Mouse (Mus musculus) spleen, postnatal 4 days (tissue): ENCODE measurements at regions not wholly inside any gene's neighbourhood (a gene's known extent, or its start where the extent isn't known, plus 50 kb on each side); places are given as distances from the start of the nearest gene placed in this dataset.

Experiments used
- DNase-seq, 2 experiments: peaks; one replicate each; pipeline ENCODE4 v3.0.0; 2022; ENCODE audit warnings: low spot score in 2 of 2

GRCm38 (mm10) chr1:40907813-40908212 is 102.4 kb downstream of the Tmem182 start:
- no peak for DNase-seq

- DNase-seq, result no peak
Observed at GRCm38 (mm10) chr1:40913591-40913990, 108.2 kb downstream of the Tmem182 start.

GRCm38 (mm10) chr1:40924271-40924670 is 118.9 kb downstream of the Tmem182 start:
- no peak for DNase-seq

- DNase-seq, result no peak
Observed at GRCm38 (mm10) chr1:40924780-40925179, 119.4 kb downstream of the Tmem182 start.

- DNase-seq, result no peak
Observed at GRCm38 (mm10) chr1:40931374-40931773, 126.0 kb downstream of the Tmem182 start.

- DNase-seq, result no peak
Observed at GRCm38 (mm10) chr1:40936729-40937128, 131.3 kb downstream of the Tmem182 start.

- no peak for DNase-seq
Observed at GRCm38 (mm10) chr1:40942751-40943150, 137.3 kb downstream of the Tmem182 start.

GRCm38 (mm10) chr1:40943165-40943564 is 137.8 kb downstream of the Tmem182 start:
- no peak for DNase-seq

GRCm38 (mm10) chr1:40950641-40951040 is 145.2 kb downstream of the Tmem182 start:
- no peak for DNase-seq

- DNase-seq, result peak in 1 of 2 experiments; percentile 49
Observed at GRCm38 (mm10) chr1:40954720-40955163, 149.3 kb downstream of the Tmem182 start.

- no peak for DNase-seq
Observed at GRCm38 (mm10) chr1:40967768-40968504, 162.5 kb downstream of the Tmem182 start.

GRCm38 (mm10) chr1:40983762-40984161 is 178.4 kb downstream of the Tmem182 start:
- DNase-seq, result peak in 1 of 2 experiments; percentile 23

- DNase-seq, result no peak
Observed at GRCm38 (mm10) chr1:40993327-40993726, 187.9 kb downstream of the Tmem182 start.

- DNase-seq, result no peak
Observed at GRCm38 (mm10) chr1:41001154-41001949, 196.0 kb downstream of the Tmem182 start.

GRCm38 (mm10) chr1:41002006-41002405 is 196.6 kb downstream of the Tmem182 start:
- DNase-seq, result no peak

GRCm38 (mm10) chr1:41026943-41027342 is 221.5 kb downstream of the Tmem182 start:
- DNase-seq, result no peak

GRCm38 (mm10) chr1:41027540-41027978 is 222.2 kb downstream of the Tmem182 start:
- no peak for DNase-seq

GRCm38 (mm10) chr1:41028021-41028420 is 222.6 kb downstream of the Tmem182 start:
- DNase-seq, result no peak

- no peak for DNase-seq
Observed at GRCm38 (mm10) chr1:41035085-41035880, 229.9 kb downstream of the Tmem182 start.

- DNase-seq, result no peak
Observed at GRCm38 (mm10) chr1:41036940-41037339, 231.5 kb downstream of the Tmem182 start.

- DNase-seq, result no peak
Observed at GRCm38 (mm10) chr1:41054426-41054955, 249.1 kb downstream of the Tmem182 start.

- DNase-seq, result no peak
Observed at GRCm38 (mm10) chr1:41055761-41056160, 250.4 kb downstream of the Tmem182 start.
